ENCODE assay signal across 21 mouse cellular contexts in the genomic region with DNA sequence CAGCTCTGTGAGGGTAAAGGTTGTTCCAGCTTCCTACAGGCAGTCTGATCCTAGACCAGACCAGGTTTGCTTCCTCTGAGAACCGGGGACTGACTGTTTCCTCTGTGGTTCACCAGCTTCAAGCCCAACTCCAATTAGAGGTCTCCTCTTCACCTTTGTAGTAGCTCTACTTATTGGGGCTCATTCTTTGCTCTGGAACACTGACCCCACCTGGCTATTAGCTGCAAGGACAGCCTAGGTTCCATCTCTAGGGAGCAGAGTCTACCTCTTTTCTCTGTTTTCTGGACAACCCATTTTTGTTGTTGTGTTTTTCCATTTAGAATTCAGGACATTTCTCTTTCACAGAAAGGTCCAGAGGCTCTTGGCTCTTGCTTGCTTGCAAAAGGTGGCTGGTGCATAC.
A peak's percentile ranks its signal among the peaks of the same experiment; 100 is the strongest.
DNase-seq lines count a peak whose midpoint lies in the region; ATAC-seq and TF ChIP-seq lines count a peak whose summit lies in the region.
"Had no signal": no experiment of that assay in that cellular context is flagged by ENCODE, and none has a peak within 500 bp of the region (broad histone marks: within the 10 kb centered on the region; RNA-seq: fewer than 3 reads in every experiment).

No protein-coding gene starts in this region.

- no peaks in the 10 kb centered on the region for H3K79me2 ChIP-seq in CH12.LX (replicated peaks; ENCODE audit: control insufficient read depth, extremely low read depth, insufficient read depth, poor library complexity, severe bottlenecking)

- H3K27ac ChIP-seq in liver, embryonic 14.5 days = no peak overlapping the region
- no peak overlapping the region for H3K27ac ChIP-seq in CH12.LX (ENCODE audit: insufficient read depth, low read depth)
- H3K27ac ChIP-seq: embryonic facial prominence, embryonic 12.5 days; hindbrain, embryonic 13.5 days; limb, embryonic 12.5 days; neural tube, embryonic 15.5 days had no signal

- in situ Hi-C loops in CH12.LX (cut with MboI; ENCODE audit: low pct_ligation_motif_present, low pct_unique_long_range_greater_than_20kb, low sequenced_read_pairs) = no loop called here

- WGBS in liver, embryonic 14.5 days (ENCODE audit: insufficient replicate concordance) = 27% methylated on average over 1 of the region's 1 CpGs

- H3K36me3 ChIP-seq in liver, embryonic 14.5 days (replicated peaks; ENCODE audit: control insufficient read depth, insufficient read depth, low read depth) = no peaks in the 10 kb centered on the region
- no peaks in the 10 kb centered on the region for H3K36me3 ChIP-seq in CH12.LX (replicated peaks in 1 of 2; ENCODE audit: control insufficient read depth in 1 of 2, insufficient read depth in 1 of 2, low read length in 1 of 2)
- H3K36me3 ChIP-seq: embryonic facial prominence, embryonic 12.5 days; G1E; hindbrain, embryonic 13.5 days; limb, embryonic 12.5 days; neural tube, embryonic 15.5 days had no signal

- no peak for TF ChIP-seq EP300 in liver, embryonic 14.5 days (IDR thresholded peaks at IDR 0.05; ENCODE audit: low read depth)
- no peak for TF ChIP-seq EP300 in CH12.LX (IDR thresholded peaks at IDR 0.05; ENCODE audit: low read length)

- H3K9ac ChIP-seq in liver, embryonic 14.5 days (replicated peaks) = no peak overlapping the region
- no peak overlapping the region for H3K9ac ChIP-seq in CH12.LX (ENCODE audit: insufficient read depth, low read depth)
- H3K9ac ChIP-seq: embryonic facial prominence, embryonic 12.5 days; hindbrain, embryonic 13.5 days; limb, embryonic 12.5 days; neural tube, embryonic 15.5 days had no signal

- dilution Hi-C loops in CH12.LX (cut with MboI; ENCODE audit: extremely low pct_ligation_motif_present, extremely low pct_unique_long_range_greater_than_20kb, low sequenced_read_pairs) = no loop called here

- no peaks in the 10 kb centered on the region for H3K4me1 ChIP-seq in liver, embryonic 14.5 days (replicated peaks; ENCODE audit: control insufficient read depth in 2 of 2, insufficient read depth in 2 of 2, low read length in 1 of 2)
- no peaks in the 10 kb centered on the region for H3K4me1 ChIP-seq in CH12.LX (ENCODE audit: control insufficient read depth in 1 of 2, insufficient read depth in 2 of 2)
- H3K4me1 ChIP-seq: embryonic facial prominence, embryonic 12.5 days; hindbrain, embryonic 13.5 days; limb, embryonic 12.5 days; neural tube, embryonic 15.5 days had no signal

- H3K27me3 ChIP-seq in liver, embryonic 14.5 days (ENCODE audit: control insufficient read depth, insufficient read depth, low read length) = no peaks in the 10 kb centered on the region
- H3K27me3 ChIP-seq in CH12.LX (replicated peaks) = peaks cover 94% of the 10 kb centered on the region
- H3K27me3 ChIP-seq: embryonic facial prominence, embryonic 12.5 days; hindbrain, embryonic 13.5 days; limb, embryonic 12.5 days; neural tube, embryonic 15.5 days had no signal

- H3K4me3 ChIP-seq in liver, embryonic 14.5 days (ENCODE audit: insufficient read depth in 1 of 2, low read depth in 2 of 2, low read length in 2 of 2) = no peak overlapping the region
- no peak overlapping the region for H3K4me3 ChIP-seq in CH12.LX (replicated peaks in 1 of 3; ENCODE audit: low read depth in 2 of 3, low read length in 2 of 3, poor library complexity in 1 of 3)
- H3K4me3 ChIP-seq: embryonic facial prominence, embryonic 12.5 days; hindbrain, embryonic 13.5 days; limb, embryonic 12.5 days; neural tube, embryonic 15.5 days had no signal

- peak; percentile 10 for TF ChIP-seq RAD21 in CH12.LX (IDR thresholded peaks at IDR 0.05; ENCODE audit: low read depth, low read length)

- peak; percentile 25 for DNase-seq in heart, adult 11 months
- DNase-seq in heart, postnatal 10 days = no peak
- no peak for DNase-seq in liver, embryonic 14.5 days (ENCODE audit: low read depth in 3 of 3, low spot score in 3 of 3)
- DNase-seq in liver (no peak), CH12.LX (ENCODE audit: extremely low read depth) (peak; percentile 12)
- no peak for DNase-seq in cerebellum, adult 9-10 months
- DNase-seq in adrenal gland, postnatal 10 days = no peak
- DNase-seq: adrenal gland, postnatal 14 days; B cell, adult 2 months; cerebellum, postnatal 25 days; gastrocnemius, postnatal 36 days; kidney, adult 8-10 months; lung, adult 18-20 months; retina, postnatal 1 day; thymus, postnatal 14 days had no signal

- H3K4me2 ChIP-seq in liver, embryonic 14.5 days (ENCODE audit: low read depth) = no peak overlapping the region
- H3K4me2 ChIP-seq in CH12.LX (ENCODE audit: insufficient read depth, low read depth, poor library complexity, severe bottlenecking) = no peak overlapping the region
- H3K4me2 ChIP-seq: embryonic facial prominence, embryonic 12.5 days; hindbrain, embryonic 13.5 days; limb, embryonic 12.5 days; neural tube, embryonic 15.5 days had no signal

- peak; percentile 57 for TF ChIP-seq CTCF in liver, embryonic 14.5 days (IDR thresholded peaks at IDR 0.05; ENCODE audit: low read depth)
- TF ChIP-seq CTCF in CH12.LX (conservative IDR thresholded peaks at IDR 0.05 in 1 of 2, IDR thresholded peaks at IDR 0.05 in 1 of 2; ENCODE audit: low read depth in 2 of 2, low read length in 2 of 2) = peak; percentile 25 to 65; a peak in 3 of 4 replicates

- TF ChIP-seq POLR2A in CH12.LX (IDR thresholded peaks at IDR 0.05; ENCODE audit: low read depth, low read length) = no peak

- no peak for ATAC-seq in liver, embryonic 14.5 days (ENCODE audit: insufficient read depth)
- ATAC-seq in hematopoietic stem cell, adult 5-6 weeks (replicated peaks in 1 of 2; ENCODE audit: insufficient read depth in 1 of 2, low FRiP score in 2 of 2, low TSS enrichment in 1 of 2, low read depth in 1 of 2, poor library complexity in 2 of 2, severe bottlenecking in 2 of 2) = peak; percentile 58 to 76; a peak in 3 of 4 replicates

- intact Hi-C loops in heart, postnatal 10 days (cut with DNase I) = loop anchor here (2.0 kb wide), 1 partner anchor 28 kb away; no protein-coding TSS in a partner anchor

- no peaks in the 10 kb centered on the region for H3K9me3 ChIP-seq in liver, embryonic 14.5 days (ENCODE audit: control insufficient read depth, low read length)
- no peaks in the 10 kb centered on the region for H3K9me3 ChIP-seq in CH12.LX (replicated peaks; ENCODE audit: low read length)
- H3K9me3 ChIP-seq: embryonic facial prominence, embryonic 12.5 days; G1E; hindbrain, embryonic 13.5 days; limb, embryonic 12.5 days; neural tube, embryonic 15.5 days had no signal

TF ChIP-seq in CH12.LX, 34 proteins besides CTCF, POLR2A, EP300 and RAD21:
- peak; percentile 58 for TF ChIP-seq SMC3 (IDR thresholded peaks at IDR 0.05; ENCODE audit: low read depth, low read length)
- TF ChIP-seq POLR2AphosphoS2 (IDR thresholded peaks at IDR 0.05; ENCODE audit: low read depth, low read length) = no peak

Comparison
In these comparisons a context has a peak if more than half of its experiments do, and no peak if none do; other contexts are left out.
1. DNase-seq: peak in heart, adult 11 months (single experiment) and CH12.LX (single experiment); none in heart, postnatal 10 days (0 of 2), liver, embryonic 14.5 days (0 of 3), liver (single experiment), cerebellum, adult 9-10 months (single experiment) and adrenal gland, postnatal 10 days (single experiment).